Mouse (Mus musculus): ENCODE results near the gene Zpr1. TPM values are rescaled to one million over a fixed set of nuclear protein-coding genes. Genes with fewer than 3 reads are reported as not detected.

The Zpr1 gene
- polyA plus RNA-seq, 1 experiment from 2014 or later, result 57.8 TPM

- 0 out of 2 replicates have a peak, but pooled peaks cover under 1% of the 10 kb centered on the region for H3K27me3 ChIP-seq (replicated peaks; ENCODE audit: control insufficient read depth, insufficient read depth, low read length)
- no peak for ATAC-seq
- H3K4me1 ChIP-seq (ENCODE audit: control insufficient read depth, insufficient read depth, low read depth, low read length), result peaks cover 15% of the 10 kb centered on the region
- H3K27ac ChIP-seq (ENCODE audit: low read depth, low read length), result no peak overlapping the region
- WGBS, result 53% methylated on average over 6 of the region's 6 CpGs
- no peak overlapping the region for H3K4me2 ChIP-seq (ENCODE audit: low read length)
- no peaks in the 10 kb centered on the region for H3K9me3 ChIP-seq (ENCODE audit: control insufficient read depth, low read length)
- H3K36me3 ChIP-seq (ENCODE audit: control insufficient read depth, insufficient read depth, low read length), result no peaks in the 10 kb centered on the region
- no peak overlapping the region for H3K9ac ChIP-seq (ENCODE audit: low read depth, low read length)
- H3K4me3 ChIP-seq (ENCODE audit: low read length), result no peak overlapping the region
These were observed 57.7 kb downstream of the Zpr1 start for GRCm38 (mm10) chr9:46330586-46330895.

- Histone ChIP-seq H3K36me3 (ENCODE audit: control insufficient read depth, insufficient read depth, low read length) (no peaks in the 10 kb centered on the region), H3K4me2 (ENCODE audit: low read length) (no peak overlapping the region), H3K4me3 (ENCODE audit: low read length) (no peak overlapping the region), H3K9me3 (ENCODE audit: control insufficient read depth, low read length) (no peaks in the 10 kb centered on the region), H3K27ac (ENCODE audit: low read depth, low read length) (no peak overlapping the region), H3K27me3 (replicated peaks; ENCODE audit: control insufficient read depth, insufficient read depth, low read length) (0 out of 2 replicates have a peak, but pooled peaks cover 2% of the 10 kb centered on the region), H3K9ac (ENCODE audit: low read depth, low read length) (no peak overlapping the region), H3K4me1 (ENCODE audit: control insufficient read depth, insufficient read depth, low read depth, low read length) (peaks cover 15% of the 10 kb centered on the region)
- ATAC-seq, result no peak
- WGBS, result 65% methylated on average over 1 of the region's 1 CpGs
These were observed 58.4 kb downstream of the Zpr1 start for GRCm38 (mm10) chr9:46331301-46331700.

Other genes starting within 250 kb of the Zpr1 start
- gene Apoa1, start 44.5 kb upstream of the Zpr1 start, polyA plus RNA-seq (2015; fragmentation: Nextera tagmentation; extraction: Ambion mirVana), result 2.7 and 4.1 TPM in 2 replicates
- gene Apoc3, start 37.4 kb upstream of the Zpr1 start, polyA plus RNA-seq (2015; fragmentation: Nextera tagmentation; extraction: Ambion mirVana), result not detected in 2 replicates
- gene Apoa4, start 32.4 kb upstream of the Zpr1 start, polyA plus RNA-seq (2015; fragmentation: Nextera tagmentation; extraction: Ambion mirVana), result not detected in 2 replicates
- gene Apoa5, start 4.4 kb upstream of the Zpr1 start, polyA plus RNA-seq (2015; fragmentation: Nextera tagmentation; extraction: Ambion mirVana), result not detected in 2 replicates
- gene Bud13, start 9.9 kb downstream of the Zpr1 start, polyA plus RNA-seq (2015; fragmentation: Nextera tagmentation; extraction: Ambion mirVana), result 15.1 and 17.1 TPM in 2 replicates
- gene 4931429L15Rik, start 46.9 kb downstream of the Zpr1 start, polyA plus RNA-seq (2015; fragmentation: Nextera tagmentation; extraction: Ambion mirVana), result not detected in 2 replicates